Mouse (Mus musculus) right cerebral cortex, adult 2 months (tissue): Measurements from ENCODE around the gene Smg6.

Experiments used
- DNase-seq, 2 experiments: peaks; one replicate each; pipeline ENCODE4 v3.0.0; 2021 to 2022; ENCODE audit warnings: low spot score in 2 of 2

Gene Smg6

GRCm38 (mm10) chr11:75190905-75191441 is 265.4 kb downstream of the Smg6 start, which contains the start of gene Dph1:
Dph1 (minus strand) TSS chr11:75191241.
- DNase-seq: no peak

GRCm38 (mm10) chr11:75191841-75192240 is 266.2 kb downstream of the Smg6 start:
- no peak for DNase-seq

DNA sequence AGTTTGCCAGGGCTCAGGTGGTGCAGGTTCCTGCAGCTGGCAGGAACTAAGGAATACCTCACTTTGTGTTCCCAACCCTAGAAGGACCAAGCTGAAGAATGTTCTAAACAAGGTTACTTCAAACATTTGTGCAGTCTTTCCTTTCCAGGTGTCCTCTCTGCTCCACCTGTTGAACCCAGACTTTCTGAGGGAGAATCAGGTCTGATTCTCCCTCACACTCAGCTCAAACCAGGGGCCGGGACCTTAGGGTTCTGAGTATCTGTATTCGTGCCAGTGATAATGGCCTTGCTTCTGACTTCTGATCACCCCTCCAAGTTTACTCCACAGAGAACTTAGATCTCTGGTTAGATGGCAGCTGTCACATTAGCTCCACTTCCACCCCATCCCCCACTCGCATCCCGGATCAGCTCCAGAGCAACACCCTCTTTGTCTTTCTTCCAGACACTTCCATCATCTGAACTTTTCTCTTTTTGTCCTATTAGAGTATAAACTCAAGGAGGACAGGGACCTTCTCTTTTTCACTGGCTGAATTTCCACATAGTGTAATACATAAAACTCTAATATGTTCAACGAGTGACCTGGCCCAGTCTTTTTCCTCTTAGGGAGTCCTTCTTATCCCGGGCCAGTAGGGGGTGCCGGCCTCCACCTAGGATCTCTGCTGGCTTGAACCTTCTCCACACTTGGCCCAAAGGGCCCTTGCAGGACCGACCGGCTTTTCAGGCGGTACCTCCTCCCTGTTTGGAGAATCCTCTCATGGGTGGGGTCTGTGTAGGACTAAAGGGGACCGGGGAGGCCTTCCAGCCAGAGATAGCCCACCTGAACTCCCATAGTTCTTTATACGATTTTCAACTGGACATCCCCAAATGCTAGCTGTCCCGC is 267.0 kb downstream of the Smg6 start:
- peak in 1 of 2 experiments; percentile 73 for DNase-seq

DNA sequence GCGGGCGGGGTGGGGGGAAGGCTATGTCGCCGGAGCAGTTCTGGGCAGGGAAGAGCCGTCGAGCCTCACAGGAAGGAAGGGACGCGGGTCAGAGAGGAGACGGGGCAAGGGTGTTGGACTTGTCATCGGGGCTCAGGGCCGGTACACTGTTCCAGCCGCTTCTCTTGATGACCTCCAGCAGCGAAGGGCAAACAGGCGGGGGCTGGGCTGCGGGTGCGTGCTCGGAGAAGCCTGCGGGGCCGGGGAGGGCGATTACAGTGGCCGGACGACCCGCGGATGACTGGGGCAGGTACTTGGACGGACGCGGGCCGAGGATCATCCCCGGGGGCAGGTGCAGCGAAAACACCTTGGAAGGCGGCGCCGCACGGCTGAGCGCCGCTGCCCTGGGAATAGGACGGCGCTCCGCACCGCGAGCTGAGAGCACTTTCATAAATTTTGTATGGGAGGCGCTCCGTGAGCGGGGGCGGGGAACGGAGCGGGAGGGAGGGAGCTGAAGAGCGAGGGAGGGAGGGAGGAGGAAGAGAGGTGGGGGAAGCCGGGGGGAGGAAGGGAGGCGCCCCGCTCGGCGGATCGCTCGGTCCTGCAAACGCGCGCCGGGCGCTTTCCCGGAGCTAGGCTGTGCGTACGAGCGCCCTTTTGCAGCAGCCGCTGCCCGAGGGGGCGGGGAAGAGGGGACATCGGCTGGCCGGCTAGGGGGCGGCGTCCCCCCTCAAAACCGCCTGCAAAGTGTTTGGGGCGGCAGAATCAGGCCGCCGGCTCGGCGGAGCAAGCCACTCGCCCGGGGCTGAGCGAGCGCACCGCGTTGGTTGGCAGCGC is 267.8 kb downstream of the Smg6 start, which contains the start of gene Rtn4rl1:
TSS of gene Rtn4rl1 (plus strand) at position 528 of the 816 bp plus-strand sequence.
- peak; percentile 64 to 73 for DNase-seq

GRCm38 (mm10) chr11:75194121-75194849 is 268.7 kb downstream of the Smg6 start:
- DNase-seq: no peak

DNA sequence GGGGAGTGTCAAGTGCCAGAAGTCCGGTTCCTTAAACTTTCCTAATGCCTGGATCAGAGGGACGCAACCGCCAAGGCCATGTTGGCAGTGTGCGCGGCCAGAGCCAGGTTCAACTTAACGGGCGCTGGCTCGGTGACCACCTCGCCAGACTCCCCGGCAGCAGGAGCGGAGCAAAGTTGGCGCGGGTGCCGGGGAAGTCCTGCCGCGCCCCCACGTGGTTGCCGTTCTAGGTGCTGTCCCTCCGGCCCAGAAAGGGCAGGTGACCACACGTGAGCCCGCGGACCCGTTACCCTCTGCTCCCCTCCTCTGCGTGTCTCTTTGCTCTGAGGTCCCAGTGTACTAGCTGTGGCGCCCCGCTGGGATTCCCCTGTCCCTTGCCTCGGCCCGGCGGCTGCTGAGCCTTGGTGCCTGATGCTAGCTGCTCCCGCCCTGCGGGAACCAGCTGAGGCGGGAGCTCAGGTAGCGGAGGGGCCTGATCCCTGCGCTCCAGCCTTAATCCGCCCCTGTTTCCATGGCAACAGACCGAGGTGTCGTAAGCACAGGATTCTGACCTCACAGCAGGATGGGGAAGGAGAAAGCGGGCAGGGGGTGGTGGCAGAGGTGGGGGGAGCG is 269.3 kb downstream of the Smg6 start:
- DNase-seq: no peak

GRCm38 (mm10) chr11:75196131-75196530 is 270.5 kb downstream of the Smg6 start:
- DNase-seq: no peak

DNA sequence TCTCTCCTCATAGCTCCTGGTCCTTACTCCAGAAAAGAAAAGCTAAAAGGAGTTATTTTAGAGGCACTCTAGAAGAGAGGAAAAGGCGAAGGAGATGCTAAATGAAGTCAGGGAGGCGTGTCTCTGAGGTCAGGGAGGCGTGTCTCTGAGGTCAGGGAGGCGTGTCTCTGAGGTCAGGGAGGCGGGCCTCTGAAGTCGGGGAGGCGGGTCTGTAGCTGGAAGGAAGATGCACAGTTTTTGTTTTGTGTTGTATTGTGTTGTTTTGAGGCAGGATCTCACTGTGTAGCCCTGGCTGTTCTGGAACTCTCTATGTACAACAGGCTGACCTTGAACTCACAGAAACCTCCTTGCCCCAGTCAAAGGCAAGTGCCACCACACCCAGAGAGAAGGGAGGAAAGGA is 272.3 kb downstream of the Smg6 start:
- DNase-seq: no peak

GRCm38 (mm10) chr11:75198792-75199191 is 273.2 kb downstream of the Smg6 start:
- DNase-seq: no peak

- DNase-seq: peak in 1 of 2 experiments; percentile 17
Measured at GRCm38 (mm10) chr11:75199951-75200350, 274.3 kb downstream of the Smg6 start.

DNA sequence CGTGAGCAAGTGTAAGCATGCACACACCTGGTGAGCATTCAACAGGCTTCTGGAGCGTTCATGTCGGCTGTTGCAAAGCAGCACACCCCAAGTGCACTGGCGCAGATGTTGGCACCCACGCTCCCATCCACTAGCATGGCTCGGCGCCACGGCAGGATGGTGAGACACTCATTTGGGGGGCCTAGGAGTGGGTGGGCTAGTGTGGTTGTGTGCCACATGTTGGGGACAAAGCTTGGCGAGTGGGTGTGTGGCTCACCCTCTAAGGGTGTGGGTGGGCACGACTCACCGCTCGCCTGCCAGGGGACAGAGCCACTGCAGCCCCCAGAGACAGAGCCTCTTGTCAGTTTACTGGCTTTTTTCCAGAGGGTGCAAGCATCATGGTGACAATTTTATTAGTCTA is 275.3 kb downstream of the Smg6 start:
- DNase-seq: peak; percentile 85 to 86

DNA sequence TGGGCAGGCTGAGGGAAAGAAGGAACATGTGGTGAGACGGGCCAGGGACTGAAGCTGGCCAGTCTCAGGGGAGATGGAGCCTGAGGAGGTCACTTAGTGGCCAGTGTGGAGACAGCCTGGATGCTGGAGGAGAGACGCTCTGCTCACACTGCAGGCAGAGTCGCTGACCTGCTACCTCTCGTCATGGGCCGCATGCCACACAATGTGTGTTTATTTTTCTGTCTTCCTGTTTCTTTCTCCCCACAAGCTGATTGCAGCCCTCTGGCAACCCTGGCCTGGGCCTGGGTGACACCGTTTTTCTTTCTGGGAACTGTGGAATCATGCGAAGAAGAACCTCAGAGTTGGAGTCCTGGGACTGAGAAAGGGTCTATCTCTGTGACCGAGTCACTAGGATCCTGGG is 276.1 kb downstream of the Smg6 start:
- no peak for DNase-seq

DNA sequence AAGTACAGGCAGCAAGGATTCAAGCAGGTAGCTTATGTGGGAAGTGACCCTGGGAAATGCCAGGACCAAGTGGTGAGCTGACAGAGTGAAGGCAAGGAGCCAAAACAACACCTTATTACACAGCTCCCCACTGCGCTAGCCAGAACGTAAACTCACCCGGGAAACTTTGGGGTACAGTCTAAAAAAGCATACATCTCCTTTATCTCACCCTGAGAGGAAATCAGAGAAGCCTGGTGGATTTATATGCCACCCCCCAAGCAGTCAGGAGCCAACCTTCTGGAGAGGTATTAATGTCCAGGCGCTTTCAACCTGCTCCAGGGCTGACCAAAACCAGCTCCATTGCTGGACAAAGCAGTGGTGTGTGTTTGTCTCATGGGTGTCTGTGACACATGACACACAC is 278.3 kb downstream of the Smg6 start:
- no peak for DNase-seq

- no peak for DNase-seq
Measured at GRCm38 (mm10) chr11:75204472-75204871, 278.8 kb downstream of the Smg6 start.

DNA sequence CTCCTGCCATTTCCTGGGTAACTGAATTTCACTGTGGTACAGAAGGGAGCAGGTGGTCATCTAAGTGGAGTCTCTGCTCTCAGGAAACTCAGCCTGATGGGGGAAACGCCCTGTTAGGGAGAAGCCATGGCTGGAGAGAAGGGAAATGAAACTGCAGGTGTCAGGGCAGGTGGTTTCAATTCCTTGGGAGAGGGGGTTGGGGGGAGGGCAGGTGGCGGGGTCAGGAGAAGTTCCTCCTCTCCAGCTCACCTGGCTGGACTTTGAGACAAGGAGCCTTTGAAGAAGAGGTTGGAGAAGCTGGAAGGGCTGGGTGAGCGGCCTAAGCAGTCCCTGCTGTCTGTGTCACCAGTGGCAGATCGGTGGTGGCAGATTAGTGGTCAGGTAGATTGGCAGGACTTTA is 280.7 kb downstream of the Smg6 start:
- no peak for DNase-seq

DNA sequence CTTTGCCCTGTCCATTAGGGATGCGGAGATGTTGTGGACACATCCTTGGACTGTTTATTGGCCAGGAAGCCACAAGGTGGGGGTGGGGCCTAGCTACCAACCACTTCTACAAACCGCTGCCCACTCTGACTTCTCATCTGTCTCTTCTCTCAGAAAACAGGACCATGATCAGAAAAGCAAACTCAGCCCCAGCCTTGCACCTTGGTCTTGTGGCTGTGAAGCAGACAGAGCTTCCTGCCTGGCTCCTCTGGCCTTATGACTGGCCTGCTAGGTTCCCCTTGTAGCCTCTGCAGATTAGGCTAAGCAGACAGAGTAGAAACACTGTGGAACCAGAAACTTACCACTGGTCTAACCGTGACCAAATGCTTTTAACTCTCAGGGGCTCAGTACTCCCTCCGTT is 283.7 kb downstream of the Smg6 start:
- no peak for DNase-seq

DNA sequence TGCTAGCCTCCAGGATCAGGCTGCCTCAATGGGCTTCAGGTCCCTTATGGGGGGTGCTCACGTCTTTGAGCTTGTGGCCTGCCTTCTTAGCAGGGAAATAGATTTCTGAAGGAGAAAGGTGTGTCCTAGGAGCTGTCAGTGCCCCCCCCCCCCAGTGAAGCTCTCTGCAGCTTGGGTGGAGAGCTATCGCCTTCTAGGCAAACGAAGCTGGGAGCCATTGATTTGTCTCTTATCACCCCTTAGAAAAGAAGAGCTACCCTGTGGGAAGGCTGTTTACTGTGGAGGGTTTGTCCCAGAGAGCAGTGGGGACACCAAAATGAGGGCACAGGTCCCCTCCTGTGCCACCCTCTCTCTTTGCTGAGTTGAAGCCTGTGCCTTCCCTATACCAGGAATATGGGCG is 284.5 kb downstream of the Smg6 start:
- DNase-seq: no peak

- DNase-seq: no peak
Measured at GRCm38 (mm10) chr11:75210755-75211154, 285.1 kb downstream of the Smg6 start.

DNA sequence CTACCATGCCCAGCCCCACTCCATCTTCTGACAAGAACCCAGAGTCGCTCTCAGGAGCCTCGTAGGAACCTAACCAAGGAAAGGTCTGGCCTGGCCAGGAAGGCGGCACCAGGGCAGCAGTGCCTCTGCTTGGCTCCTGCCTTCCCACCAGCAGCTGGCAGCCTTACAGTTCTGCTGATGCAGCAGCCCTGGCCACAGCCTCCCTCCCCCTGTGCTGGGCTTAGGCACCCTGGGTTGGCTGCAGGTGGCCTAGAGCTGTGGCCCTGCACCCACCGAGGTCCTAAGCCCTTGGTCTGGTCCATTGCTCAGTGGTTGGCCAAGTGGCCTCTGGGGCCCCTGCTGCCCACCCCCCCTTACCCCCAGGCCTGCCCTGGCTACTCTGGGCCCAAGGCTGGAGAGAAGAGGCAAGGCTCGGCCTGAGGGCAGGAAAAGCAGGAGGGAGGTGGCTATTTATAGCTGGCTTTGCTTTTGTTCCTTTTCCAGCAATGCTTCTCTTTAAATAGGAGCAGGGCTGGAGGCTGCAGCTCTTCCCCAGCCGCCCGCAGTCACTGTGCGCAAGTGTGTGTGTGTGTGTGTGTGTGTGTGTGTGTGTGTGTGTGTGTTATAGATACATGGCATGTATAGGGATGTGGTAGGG is 286.5 kb downstream of the Smg6 start:
- no peak for DNase-seq

DNA sequence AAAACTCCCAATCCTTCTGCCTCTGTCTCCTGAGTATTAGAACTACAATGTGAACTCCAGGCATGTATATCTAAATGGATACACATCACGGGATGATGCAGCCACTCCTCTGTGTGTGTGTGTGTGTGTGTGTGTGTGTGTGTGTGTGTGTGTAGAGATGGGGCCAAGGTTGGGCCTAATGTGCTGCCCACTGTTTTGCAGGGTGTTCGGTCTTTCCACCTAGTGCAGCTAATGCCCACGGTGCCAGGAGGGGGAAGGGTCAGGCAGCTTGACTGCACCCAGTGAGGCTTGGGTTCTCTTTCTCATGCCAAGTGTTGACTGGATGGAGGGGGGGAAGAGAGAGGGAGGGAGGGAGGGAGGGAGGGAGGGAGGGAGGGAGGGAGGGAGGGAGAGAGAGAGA is 287.3 kb downstream of the Smg6 start:
- DNase-seq: no peak
